Mouse (Mus musculus) ES-E14 (cell line): Measurements from ENCODE around the gene Fis1. TPM values are rescaled to one million over a fixed set of nuclear protein-coding genes. Genes with fewer than 3 reads are reported as not detected.
A peak's percentile ranks its signal among the peaks of the same experiment; 100 is the strongest.

Source experiments
- DNase-seq: peaks from one replicate; pipeline ENCODE4 v3.0.0-alpha.2; 2013; ENCODE audit warnings: low read depth, low spot score
- H3K27ac ChIP-seq: 2 replicates; pipeline ENCODE4 v1.5.1; 2012; ENCODE audit warnings: low read depth, mild to moderate bottlenecking, low read length, moderate library complexity, mixed read lengths; ENCODE audit not compliant: poor library complexity, insufficient read depth, severe bottlenecking
- H3K36me3 ChIP-seq: 2 replicates; pipeline ENCODE4 v1.6.1; 2012; ENCODE audit warnings: mild to moderate bottlenecking, low read length, moderate library complexity, mixed read lengths; ENCODE audit not compliant: control insufficient read depth, poor library complexity, insufficient read depth, severe bottlenecking
- H3K4me1 ChIP-seq, 2 experiments: fragments of 150-350 bp in 1 of 2; sonication (generic) in 1 of 2; 2 replicates each; pipeline ENCODE4 v1.6.1; 2012; ENCODE audit warnings: low read length in 2 of 2, mild to moderate bottlenecking in 1 of 2, mixed read lengths in 1 of 2; ENCODE audit not compliant: control insufficient read depth in 2 of 2, insufficient read depth in 2 of 2, poor library complexity in 1 of 2
- H3K4me3 ChIP-seq, 2 experiments: fragments of 150-350 bp in 1 of 2; sonication (generic) in 1 of 2; 2 replicates each; pipeline ENCODE4 v1.5.1; 2012; ENCODE audit warnings: low read length in 2 of 2, low read depth in 1 of 2, mild to moderate bottlenecking in 1 of 2, mixed read lengths in 1 of 2; ENCODE audit not compliant: insufficient read depth in 1 of 2, poor library complexity in 1 of 2, severe bottlenecking in 1 of 2
- H3K9ac ChIP-seq: 2 replicates; pipeline ENCODE4 v1.6.1; 2012; ENCODE audit warnings: low read depth, mild to moderate bottlenecking, low read length, mixed read lengths; ENCODE audit not compliant: poor library complexity, insufficient read depth, severe bottlenecking
- H3K9me3 ChIP-seq: fragments of 150-350 bp; sonication (generic); 2 replicates; pipeline ENCODE4 v1.6.1; 2012; ENCODE audit warnings: low read depth, mild to moderate bottlenecking, low read length; ENCODE audit not compliant: control insufficient read depth, insufficient read depth
- CHD2 ChIP-seq: IDR thresholded peaks from 2 replicates; pipeline ENCODE4 v1.6.1; 2014; ENCODE audit warnings: mild to moderate bottlenecking, low read depth, low read length, inconsistent platforms
- HCFC1 ChIP-seq: IDR thresholded peaks from 2 replicates; pipeline ENCODE4 v1.6.1; 2012; ENCODE audit warnings: low read length, inconsistent platforms, borderline replicate concordance; ENCODE audit not compliant: insufficient read depth
- MAFK ChIP-seq: IDR thresholded peaks from 2 replicates; pipeline ENCODE4 v1.6.1; 2014; ENCODE audit warnings: mild to moderate bottlenecking, low read depth, low read length, inconsistent platforms; ENCODE audit not compliant: insufficient read depth
- ZC3H11A ChIP-seq: IDR thresholded peaks from 2 replicates; pipeline ENCODE4 v1.6.1; 2012; ENCODE audit warnings: low read depth, mild to moderate bottlenecking, inconsistent platforms, low read length, borderline replicate concordance
- ZNF384 ChIP-seq: IDR thresholded peaks from 2 replicates; pipeline ENCODE4 v1.6.1; 2012; ENCODE audit warnings: low read depth, low read length, inconsistent platforms
- in situ Hi-C, 2 experiments: fragments of 600-800 bp; cut with MboI; formaldehyde crosslinking; loops; one replicate each; pipeline ENCODE4 v1.15.1; 2025; ENCODE audit warnings: low sequenced_read_pairs in 2 of 2, inconsistent platforms in 1 of 2; ENCODE audit not compliant: unreplicated experiment in 2 of 2
- total RNA-seq: library from RNA; depleted of rRNA; stranded (reverse); fragments of 300-350 nt; gene quantifications from 2 replicates; pipeline ENCODE4 v1.2.3, GENCODE M21; 2012

The Fis1 gene
- total RNA-seq, 1 experiment = 114 TPM

DNA sequence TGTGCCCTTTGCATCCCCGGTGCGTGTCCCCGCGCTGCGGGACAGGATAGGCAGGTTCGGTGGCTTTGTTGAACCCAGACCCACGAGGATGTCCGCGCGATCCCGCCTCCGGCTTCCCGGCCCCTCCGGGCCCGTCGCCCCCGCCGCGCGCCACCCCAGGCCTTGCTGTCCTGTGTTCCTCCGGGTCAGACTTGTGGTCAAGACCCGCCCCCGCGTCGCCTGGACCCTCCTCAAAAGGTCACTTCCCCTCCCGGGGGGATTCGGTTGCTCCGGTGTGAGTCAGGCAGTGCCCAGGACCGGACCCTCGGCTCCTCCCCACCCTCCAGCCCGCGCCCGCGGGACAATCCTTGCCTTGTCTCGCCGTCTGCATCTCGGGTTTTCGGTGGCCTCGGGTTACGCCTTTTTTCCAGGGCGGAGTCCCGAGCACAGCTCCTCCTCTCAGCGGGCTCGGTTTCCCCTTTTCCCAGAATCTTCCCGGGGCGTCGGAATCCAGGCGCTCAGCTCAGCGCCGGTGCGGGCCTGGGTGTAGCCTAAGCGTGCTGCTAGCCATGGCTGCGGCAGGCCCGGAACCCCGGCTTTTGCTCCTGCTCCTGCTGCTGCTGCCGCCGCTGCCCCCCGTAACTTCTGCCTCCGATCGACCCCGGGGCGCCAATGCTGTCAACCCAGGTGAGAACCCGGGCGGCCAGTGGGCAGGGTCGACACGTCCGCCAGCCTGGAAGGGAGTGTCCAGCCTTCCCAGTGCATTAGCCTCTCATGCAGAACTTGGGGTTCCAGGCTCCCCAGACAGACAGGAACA is 34.3 kb downstream of the Fis1 start:
- peak overlapping the region; percentile 85 for H3K9ac ChIP-seq
- H3K36me3 ChIP-seq = peaks cover 31% of the 10 kb centered on the region
- H3K4me3 ChIP-seq = peak overlapping the region; percentile 75 to 89
- H3K27ac ChIP-seq = peak overlapping the region; percentile 71
- H3K4me1 ChIP-seq = 0 out of 4 replicates have a peak, but pooled peaks cover 0 to 9% of the 10 kb centered on the region in 2 experiments
- peak; percentile 47 for DNase-seq
- no peaks in the 10 kb centered on the region for H3K9me3 ChIP-seq
- no peak for TF ChIP-seq ZC3H11A
- 0 out of 2 replicates have a peak, but pooled peaks have one; percentile 10 for TF ChIP-seq MAFK
- in situ Hi-C loops = no loop called here

DNA sequence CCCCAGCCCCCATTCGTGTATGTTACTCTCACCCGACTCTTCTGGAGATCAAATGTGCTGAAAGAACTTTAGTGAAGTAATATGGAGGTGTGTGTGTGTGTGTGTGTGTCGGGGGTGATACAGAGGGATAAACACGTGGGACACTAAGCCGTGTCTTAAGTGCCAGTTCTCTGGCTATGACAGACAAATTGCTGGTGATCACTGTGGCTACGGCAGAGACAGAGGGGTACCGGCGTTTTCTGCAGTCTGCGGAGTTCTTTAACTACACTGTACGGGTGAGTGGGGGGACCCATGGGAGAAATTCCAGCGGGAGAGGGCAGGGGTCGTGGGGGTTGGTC is 34.8 kb downstream of the Fis1 start, which contains the start of gene Znhit1:
Znhit1 (minus strand) TSS at position 88 of the 338 bp plus-strand sequence.
- Histone ChIP-seq H3K9ac (peak within 1 kb of the TSS; percentile 85), H3K27ac (peak within 1 kb of the TSS; percentile 71), H3K4me3 (peak within 1 kb of the TSS; percentile 75 to 89), H3K9me3 (no peaks in the 10 kb centered on the region), H3K36me3 (peaks cover 33% of the 10 kb centered on the region), H3K4me1 (0 out of 4 replicates have a peak, but pooled peaks cover 0 to 7% of the 10 kb centered on the region in 2 experiments)
- DNase-seq = no peak
- TF ChIP-seq ZC3H11A (no peak), HCFC1 (no peak), MAFK (no peak), ZNF384 (no peak), CHD2 (no peak)
- in situ Hi-C loops = no loop called here

- TF ChIP-seq MAFK = no peak
- no peak for TF ChIP-seq ZNF384
- no peak for TF ChIP-seq HCFC1
- no peak for TF ChIP-seq ZC3H11A
- TF ChIP-seq CHD2 = no peak
- in situ Hi-C loops = no loop called here
- H3K36me3 ChIP-seq = peaks cover 37% of the 10 kb centered on the region
Measured at GRCm38 (mm10) chr5:136988420-136988819, 35.3 kb downstream of the Fis1 start.

DNA sequence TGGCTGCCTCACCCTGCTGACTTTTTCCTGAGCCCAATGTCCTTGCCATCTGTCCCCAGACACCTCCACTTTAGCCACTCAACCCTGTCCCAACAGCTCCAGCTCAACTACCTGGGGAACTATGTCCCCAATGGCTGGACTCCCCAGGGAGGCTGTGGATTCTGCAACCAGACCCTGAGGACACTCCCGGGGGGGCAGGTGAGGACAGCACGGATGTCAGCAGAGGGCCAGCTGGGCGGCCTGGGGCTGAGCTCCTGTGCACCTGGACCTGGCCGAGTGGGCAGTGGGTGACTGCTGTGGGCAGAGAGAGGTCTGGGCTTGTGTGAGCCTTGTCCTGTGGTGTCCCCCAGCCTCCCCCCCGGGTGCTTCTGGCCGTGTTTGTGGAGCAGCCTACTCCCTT is 36.7 kb downstream of the Fis1 start:
- in situ Hi-C loops = no loop called here
- H3K4me3 ChIP-seq = no peak overlapping the region
- peaks cover 50% of the 10 kb centered on the region for H3K36me3 ChIP-seq
- TF ChIP-seq HCFC1 = no peak
- TF ChIP-seq ZNF384 = no peak
- no peak for TF ChIP-seq MAFK
- TF ChIP-seq CHD2 = no peak
- no peak for TF ChIP-seq ZC3H11A
- no peak for DNase-seq
- peaks cover 0 to 12% of the 10 kb centered on the region in 2 experiments; a peak in 1 of 4 replicates for H3K4me1 ChIP-seq
- no peak overlapping the region for H3K27ac ChIP-seq
- no peak overlapping the region for H3K9ac ChIP-seq
- no peaks in the 10 kb centered on the region for H3K9me3 ChIP-seq

More at GRCm38 (mm10) chr5:136988420-136988819, 35.3 kb downstream of the Fis1 start:
- Histone ChIP-seq H3K4me3 (peak overlapping the region; percentile 75 to 89), H3K9me3 (no peaks in the 10 kb centered on the region), H3K9ac (peak overlapping the region; percentile 85), H3K27ac (no peak overlapping the region), H3K4me1 (0 out of 4 replicates have a peak, but pooled peaks cover 0 to 7% of the 10 kb centered on the region in 2 experiments)
- no peak for DNase-seq
